Mouse (Mus musculus) embryonic facial prominence, embryonic 12.5 days (tissue): ENCODE measurements around the gene Zscan4f. TPM values are rescaled to one million over a fixed set of nuclear protein-coding genes. Genes with fewer than 3 reads are reported as not detected.
"Not testable (repeated sequence)": the region's sequence is repeated elsewhere in the genome, so short reads cannot be mapped to it uniquely, and the experiment has no call there.

Source experiments
- ATAC-seq: fragments of 200-750 bp; cut with Nextera tagmentation; 2 replicates; pipeline ENCODE4 v1.8.0; 2017; ENCODE audit not compliant: insufficient number of reproducible peaks, insufficient read depth, low FRiP score, low TSS enrichment
- H3K27ac ChIP-seq: fragments of 300-500 bp; sonication (generic); 2 replicates; pipeline ENCODE4 v1.5.1; 2016; ENCODE audit warnings: mild to moderate bottlenecking
- H3K27me3 ChIP-seq: fragments of 300-500 bp; sonication (generic); 2 replicates; pipeline ENCODE4 v1.6.1; 2016; ENCODE audit warnings: mild to moderate bottlenecking, moderate library complexity
- H3K36me3 ChIP-seq: fragments of 300-500 bp; sonication (generic); 2 replicates; pipeline ENCODE4 v1.6.1; 2016; ENCODE audit warnings: mild to moderate bottlenecking
- H3K4me1 ChIP-seq: fragments of 300-500 bp; sonication (generic); 2 replicates; pipeline ENCODE4 v1.6.1; 2016
- H3K4me2 ChIP-seq: fragments of 300-500 bp; sonication (generic); replicated peaks from 2 replicates; pipeline ENCODE4 v1.6.1; 2016; ENCODE audit warnings: mild to moderate bottlenecking, moderate library complexity
- H3K4me3 ChIP-seq: fragments of 300-500 bp; sonication (generic); 2 replicates; pipeline ENCODE4 v1.5.1; 2016; ENCODE audit warnings: mild to moderate bottlenecking
- H3K9ac ChIP-seq: fragments of 300-500 bp; sonication (generic); 2 replicates; pipeline ENCODE4 v1.6.1; 2016; ENCODE audit warnings: mild to moderate bottlenecking, moderate library complexity
- H3K9me3 ChIP-seq: fragments of 300-500 bp; sonication (generic); 2 replicates; pipeline ENCODE4 v1.6.1; 2016; ENCODE audit warnings: mild to moderate bottlenecking, moderate library complexity
- WGBS: fragments of 180-500 bp; shearing (Covaris S2); methylation state at CpG from one replicate; pipeline ENCODE4 v1.1.7; 2016; 5-methylcytosine and 5-hydroxymethylcytosine counted together
- microRNA-seq: library from miRNA; unstranded; fragments of <30 nt; microRNA quantifications from one replicate; pipeline ENCODE4, GENCODE M21; 2017
- polyA plus RNA-seq: library from polyadenylated mRNA; unstranded; fragments of >200 nt; fragmentation: Nextera tagmentation; extraction: Ambion mirVana; gene quantifications from 2 replicates; pipeline ENCODE4 v1.2.1, GENCODE M21; 2016

Gene Zscan4f
- not detected in 2 replicates for polyA plus RNA-seq

DNA sequence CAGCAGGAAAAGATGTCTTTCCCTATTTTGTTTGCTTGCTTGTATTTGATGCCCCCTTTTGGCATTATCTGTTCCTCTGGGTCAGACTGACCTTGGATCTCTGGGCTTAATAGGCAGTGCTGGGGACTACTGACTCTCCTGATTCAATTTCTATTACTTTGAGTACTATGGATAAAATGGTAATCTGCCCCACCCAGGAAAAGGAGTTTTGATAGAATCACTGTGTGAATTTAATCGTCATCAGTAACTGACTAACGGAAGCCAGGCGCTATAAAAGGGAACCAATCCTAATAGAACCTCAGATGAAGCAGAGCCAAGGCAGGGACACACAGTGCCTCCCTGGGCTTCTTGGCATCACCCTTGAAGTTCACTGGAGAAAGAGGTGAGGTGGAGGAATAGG lies at the start of gene Zscan4f:
Zscan4f (plus strand) TSS at position 301 of the 400 bp plus-strand sequence.
- not testable (repeated sequence) for H3K36me3 ChIP-seq, H3K4me3 ChIP-seq, H3K9me3 ChIP-seq, ATAC-seq, H3K4me1 ChIP-seq, H3K4me2 ChIP-seq, H3K9ac ChIP-seq, H3K27ac ChIP-seq, H3K27me3 ChIP-seq
- 92% methylated on average over 3 of the region's 3 CpGs for WGBS

DNA sequence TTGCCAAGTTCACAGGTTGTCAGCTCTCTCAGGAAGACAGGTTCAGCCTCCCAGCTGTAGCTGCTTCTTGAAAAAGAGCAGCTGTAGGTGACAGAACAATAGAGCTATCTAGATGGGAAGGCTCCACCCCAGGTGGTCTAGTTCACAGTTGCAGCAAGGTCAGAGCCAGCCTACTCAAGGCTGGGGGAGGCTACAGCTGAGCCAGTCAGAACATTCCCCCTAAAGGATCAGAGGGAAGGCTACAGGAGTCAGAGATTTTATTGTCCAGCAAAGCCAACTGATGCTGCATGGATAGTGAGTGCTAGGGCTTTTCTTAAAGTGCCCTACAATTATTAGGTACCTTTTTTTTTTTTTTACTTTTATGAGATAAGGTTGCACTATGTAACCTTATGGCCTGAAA lies 13.1 kb upstream of the Zscan4f start:
- not testable (repeated sequence) for H3K27ac ChIP-seq, H3K27me3 ChIP-seq

More for the DNA sequence above, 13.1 kb upstream of the Zscan4f start:
- not testable (repeated sequence) for H3K9ac ChIP-seq, ATAC-seq, H3K36me3 ChIP-seq, H3K4me3 ChIP-seq, H3K4me1 ChIP-seq, H3K9me3 ChIP-seq, H3K4me2 ChIP-seq

Small RNA genes lying within 50 kb of the gene (microRNA-seq; reads per million reads assigned to microRNA genes)
- gene Gm23087 = not detected

Other genes with a start within 250 kb of the Zscan4f start
- gene Zscan4d, start 231.8 kb upstream of the Zscan4f start, polyA plus RNA-seq = not detected in 2 replicates
- not detected in 2 replicates for gene Zscan4e, start 87.2 kb upstream of the Zscan4f start, polyA plus RNA-seq
- gene Zscan4-ps2, start 116.4 kb downstream of the Zscan4f start, polyA plus RNA-seq = not detected in 2 replicates
- gene Zscan4-ps3, start 211.4 kb downstream of the Zscan4f start, polyA plus RNA-seq = not detected in 2 replicates